Mouse (Mus musculus) ovary, postnatal 36 days (tissue): ENCODE measurements around the gene Tmem235.
"Not testable (repeated sequence)": the region's sequence is repeated elsewhere in the genome, so short reads cannot be mapped to it uniquely, and the experiment has no call there.

Experiments used
- DNase-seq: peaks from one replicate; pipeline ENCODE4 v3.0.0; 2022; ENCODE audit warnings: low spot score, mixed read lengths

Gene Tmem235

DNA sequence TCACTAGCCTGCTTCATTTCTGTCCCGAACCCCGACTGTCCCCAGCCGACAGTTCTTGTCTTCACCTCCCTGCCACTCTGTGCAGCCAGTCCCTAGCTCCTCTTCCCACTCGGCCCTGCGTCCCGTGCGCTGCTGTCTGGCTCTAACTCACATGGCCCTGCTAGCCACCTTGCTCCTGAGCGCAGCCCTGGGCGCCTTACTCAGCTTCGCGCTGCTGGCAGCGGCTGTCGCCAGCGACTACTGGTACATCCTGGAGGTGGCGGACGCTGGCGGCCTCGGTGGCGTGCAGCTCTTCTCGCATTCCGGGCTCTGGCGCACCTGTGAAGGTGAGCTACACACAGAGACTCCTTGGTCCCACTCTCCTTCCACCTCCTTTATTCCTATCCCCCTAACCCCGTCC is at the start of gene Tmem235:
Gene Tmem235, plus strand, starts transcription at position 152 of the 400 bp plus-strand sequence.
- DNase-seq = no peak

DNA sequence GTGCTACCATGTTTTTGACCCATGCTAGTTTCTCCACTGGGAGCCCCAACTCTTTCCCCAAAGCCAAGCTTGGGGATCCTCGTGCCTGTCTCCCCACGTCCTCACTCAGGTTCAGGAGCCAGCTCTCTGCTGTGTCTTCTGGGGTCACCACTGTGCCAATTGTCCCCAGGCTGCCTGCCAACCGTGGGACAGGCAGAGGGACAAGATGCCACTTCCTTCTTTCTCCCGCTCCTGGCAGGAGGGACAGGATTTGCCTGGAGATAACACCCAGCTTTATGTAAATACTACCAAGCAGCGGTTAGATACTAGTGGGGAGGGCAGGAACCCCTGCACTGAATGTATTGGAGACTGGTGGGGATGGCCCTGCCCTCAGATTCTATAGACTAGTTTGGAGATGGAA is 46.7 kb upstream of the Tmem235 start:
- no peak for DNase-seq

DNA sequence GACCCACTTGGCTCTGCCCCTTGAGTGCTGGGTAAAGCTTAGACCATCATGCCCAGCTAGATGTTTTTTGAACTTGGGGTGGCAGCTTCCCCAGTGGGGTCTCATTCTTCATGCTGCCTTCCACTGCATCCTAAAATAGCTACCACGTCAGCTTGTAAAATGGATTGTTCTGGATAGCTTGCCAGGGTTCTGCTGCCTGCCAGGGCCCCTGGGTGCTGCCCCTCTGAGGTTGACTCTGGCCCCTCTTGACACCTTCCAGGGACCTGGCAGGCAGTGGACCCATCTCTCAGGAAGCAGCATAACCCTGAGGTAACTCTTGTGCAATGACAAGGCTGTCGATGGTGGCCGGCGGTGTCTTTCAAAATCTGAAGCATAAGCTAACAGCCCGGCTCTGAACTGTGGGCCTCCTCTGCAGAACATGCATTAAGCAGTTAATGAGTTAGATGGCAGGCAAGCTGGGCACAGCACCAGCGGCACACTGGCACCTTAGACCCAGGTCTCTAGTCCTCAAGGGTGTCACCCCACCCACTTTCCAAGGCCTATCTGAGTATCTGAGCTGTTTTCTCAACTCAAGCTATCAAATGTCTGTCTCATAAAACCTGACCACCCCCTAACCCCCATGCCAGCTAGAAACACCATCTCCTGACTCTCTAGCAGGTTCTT is 45.7 kb upstream of the Tmem235 start:
- DNase-seq = no peak

DNA sequence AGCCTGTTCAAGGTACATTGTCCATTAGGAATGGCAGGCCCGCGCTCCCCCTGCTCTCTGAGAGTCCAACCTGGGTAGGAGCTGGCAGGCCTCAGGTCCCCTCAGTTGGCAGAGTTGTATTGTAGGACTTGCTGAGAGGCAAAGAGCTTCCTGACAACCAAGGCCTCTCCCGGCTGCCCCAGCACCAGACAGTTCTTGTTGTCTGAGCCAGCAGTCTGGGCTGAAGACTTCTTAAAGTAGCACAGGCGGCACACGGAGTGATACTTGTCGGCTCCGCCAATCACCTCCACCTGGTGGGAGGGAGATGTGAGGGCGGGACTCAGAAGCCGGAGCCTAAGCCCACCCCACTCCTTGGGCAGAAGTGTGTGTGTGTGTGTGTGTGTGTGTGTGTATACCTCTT is 44.7 kb upstream of the Tmem235 start:
- DNase-seq = not testable (repeated sequence)

DNA sequence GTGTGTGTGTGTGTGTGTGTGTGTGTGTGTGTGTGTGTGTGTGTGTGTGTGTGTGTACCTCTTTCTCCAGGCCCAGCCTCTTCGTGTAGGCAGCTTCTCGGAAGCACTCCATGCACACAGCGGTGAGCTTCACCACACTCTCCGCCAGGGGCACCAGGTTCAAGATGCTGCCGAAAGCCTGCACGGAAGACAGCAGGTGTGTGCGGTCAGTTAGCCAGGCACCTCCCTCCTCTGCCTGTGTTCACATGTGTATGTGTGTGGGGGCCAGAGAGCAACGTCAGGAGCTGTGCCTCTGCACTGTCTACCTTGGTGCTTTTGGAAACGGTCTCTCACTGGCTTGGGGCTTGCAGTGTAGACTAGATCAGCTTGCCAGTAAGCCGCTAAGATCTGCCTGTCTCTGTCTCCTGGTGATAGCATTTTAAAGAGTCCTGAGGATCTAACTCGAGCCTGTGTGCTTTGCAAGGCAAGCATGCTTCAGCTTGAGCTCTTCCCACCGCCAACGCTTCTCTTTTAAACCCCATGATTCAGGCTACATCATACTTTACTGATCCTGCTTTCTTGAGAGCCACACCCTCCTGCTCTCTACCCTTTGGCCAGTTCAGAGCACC is 44.1 kb upstream of the Tmem235 start:
- DNase-seq = no peak

DNA sequence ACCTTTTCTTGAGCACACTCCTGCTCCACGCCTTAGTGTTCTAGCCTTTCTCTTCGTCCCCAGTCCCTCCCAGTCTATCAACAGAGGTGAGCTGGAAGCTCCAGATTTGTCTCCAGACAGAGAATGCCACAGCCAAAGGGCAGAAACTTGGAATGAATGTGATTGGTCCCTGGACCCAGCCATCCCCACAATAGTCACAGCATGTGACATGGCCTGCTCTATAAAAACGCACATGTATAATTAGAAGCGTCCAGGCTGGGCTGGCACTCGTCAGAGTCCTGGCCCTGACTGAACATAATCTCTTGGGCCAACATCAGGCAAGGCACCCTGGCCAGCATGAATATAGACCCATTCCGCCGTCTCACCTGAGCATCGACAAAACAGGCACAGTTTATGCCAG is 41.5 kb upstream of the Tmem235 start:
- no peak for DNase-seq

DNA sequence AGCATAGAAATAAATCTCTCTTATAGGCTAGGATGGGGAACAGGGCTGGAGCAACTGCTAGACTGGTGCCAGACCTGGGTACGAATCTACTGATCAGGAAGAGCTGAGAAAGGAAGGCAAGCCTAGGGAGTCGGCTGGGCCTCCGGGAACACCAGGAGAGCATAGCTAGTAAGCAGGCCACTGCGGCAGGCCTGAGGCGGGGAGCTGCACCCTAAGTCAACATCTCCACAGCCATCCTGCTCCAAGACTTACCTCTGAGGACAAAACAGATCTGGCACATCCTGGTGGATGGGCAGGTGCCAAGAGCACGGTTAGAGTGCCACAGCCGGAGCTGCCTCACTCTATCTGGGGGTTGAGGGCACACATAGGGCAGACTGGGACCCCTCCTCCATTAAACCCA is 40.4 kb upstream of the Tmem235 start:
- no peak for DNase-seq

DNA sequence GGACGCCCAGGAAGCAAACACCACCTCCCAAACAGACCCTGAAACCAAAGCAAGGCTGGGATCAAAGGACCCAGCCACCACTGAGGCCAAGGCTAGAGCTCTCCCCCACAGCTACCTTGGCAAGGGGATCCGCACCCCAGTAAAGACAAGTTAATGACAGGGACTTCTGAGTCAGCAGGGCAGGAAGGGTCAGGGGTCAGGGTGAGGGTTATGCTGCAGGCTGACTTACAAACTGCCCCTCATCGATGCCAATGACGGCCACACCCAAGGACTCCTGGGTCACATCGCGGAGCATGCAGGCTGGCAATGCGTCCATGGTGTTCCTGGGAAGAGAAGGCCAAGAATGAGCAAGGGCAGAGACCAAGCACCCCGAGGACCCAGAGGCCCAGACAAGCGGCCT is 38.7 kb upstream of the Tmem235 start:
- no peak for DNase-seq

DNA sequence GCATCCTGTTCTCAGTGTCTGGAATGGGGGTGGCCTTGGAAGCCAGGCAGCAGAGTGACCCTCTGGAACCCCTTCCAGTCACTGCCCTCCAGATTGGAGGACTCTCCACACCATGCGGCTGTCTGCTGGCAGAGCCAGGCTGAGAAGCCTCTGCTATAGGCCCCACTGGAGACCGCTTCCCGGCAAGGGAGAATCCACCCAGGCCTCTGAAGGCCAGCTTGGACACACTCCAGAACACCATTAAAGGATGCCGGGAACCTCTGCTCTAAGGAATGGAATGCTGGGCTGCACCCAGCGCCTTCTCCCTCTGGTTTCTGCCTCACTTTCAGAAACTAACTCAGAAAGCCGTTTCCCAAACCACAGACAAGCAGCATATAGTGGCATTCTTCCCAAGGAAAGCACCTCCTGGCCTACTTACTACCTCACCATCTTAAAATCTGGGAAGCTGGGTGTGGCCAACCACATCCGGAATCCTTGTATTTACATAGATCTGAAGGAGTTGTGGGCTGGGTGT is 37.8 kb upstream of the Tmem235 start:
- no peak for DNase-seq

DNA sequence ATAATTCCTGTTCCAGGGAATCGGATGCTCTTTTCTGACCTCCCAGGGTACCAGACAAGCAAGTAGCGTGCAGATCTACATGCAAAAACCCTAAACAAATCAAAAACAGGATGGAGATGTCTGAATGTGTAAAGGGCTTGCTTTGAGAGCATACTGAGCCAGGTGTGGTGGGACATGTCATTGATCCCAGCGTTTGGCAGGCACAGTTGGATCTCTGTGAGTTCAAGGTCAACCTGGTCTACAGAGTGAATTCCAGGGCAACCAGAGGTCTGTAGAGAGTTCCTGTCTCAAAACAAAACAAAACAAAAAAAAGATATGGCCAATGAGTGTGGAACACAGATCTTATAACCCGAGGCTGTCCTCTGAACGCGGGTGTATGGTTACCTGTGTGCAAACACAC is 37.1 kb upstream of the Tmem235 start:
- no peak for DNase-seq

DNA sequence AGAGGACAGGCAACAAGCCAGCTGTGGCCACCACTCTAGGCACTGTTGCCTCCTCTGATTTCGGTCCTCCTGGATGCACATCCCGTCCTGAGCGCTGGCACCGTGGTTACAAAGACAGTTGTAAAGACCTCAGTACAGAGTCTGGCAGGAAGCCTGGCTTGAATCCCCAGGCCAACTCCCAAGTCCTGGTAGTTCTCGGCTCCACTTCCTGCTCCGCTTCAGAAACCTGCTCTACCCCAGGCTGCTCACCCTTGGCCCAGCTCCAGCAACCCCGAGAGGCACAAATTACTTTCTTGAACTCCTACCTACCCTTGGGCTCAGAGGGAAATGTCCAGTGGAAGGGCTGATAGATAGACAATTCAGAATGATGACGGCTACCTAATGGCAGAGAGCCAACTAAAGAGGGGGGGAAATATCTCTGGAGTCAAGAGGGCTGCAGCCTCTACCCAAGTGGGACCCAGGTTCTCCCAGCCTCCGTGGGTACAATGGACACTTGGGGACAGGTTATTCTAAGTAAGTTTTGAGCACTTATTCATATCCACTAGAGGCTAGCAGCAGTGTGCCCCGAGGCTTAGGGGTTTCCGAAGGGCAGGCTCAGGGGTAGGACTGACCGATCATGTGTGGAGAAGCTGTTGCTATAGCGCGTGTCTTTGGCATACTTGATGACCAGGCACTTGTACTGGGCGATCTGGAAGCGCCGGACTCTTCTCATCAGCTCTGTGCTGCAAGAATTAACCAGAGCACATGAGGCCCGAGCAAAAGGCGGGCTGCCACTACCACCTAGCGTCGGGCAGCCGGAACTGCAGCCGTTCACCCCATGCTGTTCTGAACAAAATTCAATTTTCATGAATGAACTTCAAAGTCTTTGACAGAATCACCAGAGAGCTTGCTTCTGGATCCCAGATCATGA is 36.2 kb upstream of the Tmem235 start:
- peak; percentile 78 for DNase-seq

DNA sequence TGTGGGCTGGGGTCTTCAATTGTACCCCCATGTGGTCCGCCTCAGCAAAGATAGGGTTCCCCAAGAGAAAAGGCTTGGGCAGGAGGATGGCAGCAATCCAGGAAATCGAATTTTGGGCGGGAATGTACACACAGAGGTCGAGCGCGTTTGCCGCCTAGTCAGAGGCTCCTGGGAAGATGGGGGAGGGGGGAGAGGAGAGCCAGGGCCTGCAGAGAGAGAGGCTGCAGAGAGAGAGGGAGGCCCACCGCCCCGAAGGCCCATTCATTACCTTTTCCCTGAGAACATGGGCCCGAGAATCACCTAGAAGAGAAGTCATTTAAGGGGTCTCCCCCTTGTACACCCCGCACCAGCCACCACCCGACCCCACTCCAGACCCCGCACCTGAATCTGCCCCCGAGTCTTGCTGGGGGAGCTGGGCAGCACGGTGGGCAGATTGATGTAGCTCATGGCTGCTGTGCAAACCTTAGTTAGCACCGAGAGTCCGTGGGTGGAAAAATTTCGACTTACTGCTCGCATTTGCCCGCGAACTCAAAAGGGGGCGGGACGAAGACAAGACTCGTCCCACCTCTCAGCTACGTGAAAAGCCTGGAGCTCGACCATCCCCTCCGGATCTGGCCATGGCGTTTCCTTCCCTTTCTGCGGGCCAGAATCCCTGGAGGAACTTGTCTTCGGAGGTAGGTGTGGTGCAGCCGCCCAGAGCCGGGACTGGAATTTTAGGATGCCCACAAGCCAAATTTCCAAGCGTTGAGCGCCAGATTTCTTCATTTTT is 35.0 kb upstream of the Tmem235 start, which contains the start of the genes Afmid and Tk1:
Gene Afmid, plus strand, starts transcription at position 592 of the 769 bp plus-strand sequence.
Gene Tk1, minus strand, starts transcription at position 760 of the 769 bp plus-strand sequence.
- peak; percentile 66 for DNase-seq

DNA sequence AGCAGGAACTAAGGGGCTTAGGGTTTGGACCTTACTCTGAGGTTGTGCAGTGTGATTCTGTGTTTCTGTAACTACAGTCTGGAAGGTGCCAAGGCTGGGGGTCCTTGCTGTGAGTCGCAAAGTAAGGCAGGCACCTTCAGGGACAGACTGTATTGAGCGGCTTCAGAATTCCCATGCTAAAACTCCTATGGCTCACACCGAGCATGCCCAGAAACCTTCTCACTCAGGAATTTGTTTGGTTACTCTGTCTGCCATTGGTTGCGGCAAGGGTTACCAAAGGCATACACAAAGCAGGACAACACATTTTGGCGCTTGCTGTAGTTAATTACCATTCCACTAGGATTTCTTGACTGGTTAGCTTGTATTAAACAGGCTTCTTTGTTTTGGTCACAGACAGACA is 34.4 kb upstream of the Tmem235 start:
- no peak for DNase-seq

DNA sequence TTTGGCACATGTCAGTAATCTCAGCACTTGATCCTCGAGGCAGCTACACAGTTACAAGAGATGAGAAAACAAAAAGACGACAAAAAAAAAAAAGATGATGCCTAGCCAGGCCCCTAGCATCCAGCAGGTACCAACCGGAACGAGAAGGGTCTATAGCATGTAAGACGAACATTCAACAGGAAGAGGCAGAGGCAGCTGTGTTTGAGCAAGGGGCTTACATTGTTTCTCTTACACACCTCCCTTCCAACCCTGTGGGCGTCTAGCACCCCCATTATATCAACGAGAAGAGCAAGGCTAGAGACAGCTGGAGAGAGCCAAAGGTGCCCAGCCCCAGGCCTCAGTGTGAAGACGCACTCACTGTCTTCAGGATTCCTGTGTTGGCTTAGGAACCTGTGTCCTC is 33.6 kb upstream of the Tmem235 start:
- DNase-seq = no peak

DNA sequence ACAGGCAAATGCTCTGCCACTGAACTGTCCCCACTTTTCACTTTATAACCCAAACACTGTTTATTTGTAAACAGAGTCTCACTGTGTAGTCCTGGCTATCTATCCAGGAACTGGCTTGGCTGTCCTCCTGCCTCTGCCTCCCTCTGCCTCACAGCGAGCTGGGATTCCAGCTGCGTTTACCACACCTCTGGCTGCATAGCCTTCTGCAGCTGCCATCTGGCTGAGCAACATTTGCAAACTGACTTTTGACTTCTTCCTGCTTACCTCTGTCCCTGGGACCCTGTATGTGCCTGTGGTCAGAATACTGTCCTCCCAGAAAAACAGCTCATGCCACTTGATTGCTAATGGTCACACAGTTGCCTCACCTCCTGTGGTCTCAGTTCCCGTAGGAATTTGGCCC is 33.2 kb upstream of the Tmem235 start:
- no peak for DNase-seq

DNA sequence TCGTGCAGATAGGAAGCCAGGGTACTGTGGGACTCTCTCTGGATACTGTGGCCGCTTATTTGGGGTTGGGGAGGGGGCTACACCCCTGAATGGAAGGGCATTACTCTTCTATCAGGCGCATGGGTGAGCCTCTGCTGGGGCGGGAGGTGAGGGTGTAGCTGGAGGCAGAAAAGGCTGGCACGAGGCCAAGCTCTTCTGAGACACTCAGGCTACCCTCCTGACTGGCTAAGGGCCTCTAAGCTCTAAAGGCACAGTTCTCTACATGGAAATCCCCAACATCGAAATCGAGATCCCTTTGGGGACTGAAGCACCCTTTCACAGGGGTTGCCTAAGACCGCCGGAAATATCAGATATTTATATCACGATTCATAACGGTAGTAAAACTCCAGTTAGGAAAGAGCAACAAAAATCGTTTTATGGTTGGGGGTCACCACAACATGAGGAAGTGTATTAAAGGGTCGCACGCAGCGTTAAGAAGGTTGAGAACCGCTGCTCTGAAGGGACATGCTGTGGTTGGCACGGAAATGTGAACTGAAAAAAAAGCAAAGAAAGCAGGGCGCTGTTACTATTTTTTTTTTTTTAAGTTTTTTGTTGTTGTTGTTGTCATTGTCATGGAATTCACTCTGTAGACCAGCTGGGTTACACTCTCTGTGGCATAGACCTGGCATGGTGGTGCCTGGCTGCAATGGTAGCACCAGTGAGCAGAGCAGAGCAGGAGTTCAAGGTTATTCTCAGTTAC is 32.2 kb upstream of the Tmem235 start:
- DNase-seq = peak; percentile 40

DNA sequence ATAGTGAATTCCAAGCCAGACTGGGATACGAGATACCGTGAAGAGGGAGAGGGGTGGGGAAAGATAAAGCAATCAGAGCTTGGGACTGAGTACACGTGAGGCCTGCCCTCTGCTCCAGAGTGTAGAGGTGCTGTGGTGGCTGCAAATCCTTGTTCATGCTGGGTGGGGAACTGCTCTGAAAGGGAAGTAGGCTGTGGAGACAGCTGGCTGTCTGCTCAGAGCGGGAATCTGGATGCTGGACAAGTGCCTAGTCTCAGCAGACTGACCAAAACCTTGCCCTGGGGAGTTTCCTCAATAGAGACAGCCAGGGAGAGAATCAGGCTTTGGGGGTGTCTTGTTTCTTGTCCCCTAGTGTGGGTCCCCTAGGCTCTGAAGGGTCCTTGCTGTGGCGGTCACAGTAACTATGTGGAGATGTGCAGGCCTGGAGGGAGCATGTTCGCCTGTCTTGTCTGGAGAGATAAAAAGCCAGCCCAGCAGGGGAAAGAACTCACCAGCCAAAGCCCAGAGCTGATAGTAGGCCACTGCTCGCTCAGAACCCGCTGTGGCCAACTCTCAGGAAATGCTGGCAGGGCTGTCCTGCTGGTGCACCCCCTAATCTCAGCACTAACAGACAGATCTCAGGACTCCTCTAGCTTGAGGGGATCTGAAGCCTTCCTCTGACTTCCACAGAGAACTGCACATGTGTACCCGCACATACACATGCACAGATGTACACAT is 31.5 kb upstream of the Tmem235 start:
- peak; percentile 41 for DNase-seq

DNA sequence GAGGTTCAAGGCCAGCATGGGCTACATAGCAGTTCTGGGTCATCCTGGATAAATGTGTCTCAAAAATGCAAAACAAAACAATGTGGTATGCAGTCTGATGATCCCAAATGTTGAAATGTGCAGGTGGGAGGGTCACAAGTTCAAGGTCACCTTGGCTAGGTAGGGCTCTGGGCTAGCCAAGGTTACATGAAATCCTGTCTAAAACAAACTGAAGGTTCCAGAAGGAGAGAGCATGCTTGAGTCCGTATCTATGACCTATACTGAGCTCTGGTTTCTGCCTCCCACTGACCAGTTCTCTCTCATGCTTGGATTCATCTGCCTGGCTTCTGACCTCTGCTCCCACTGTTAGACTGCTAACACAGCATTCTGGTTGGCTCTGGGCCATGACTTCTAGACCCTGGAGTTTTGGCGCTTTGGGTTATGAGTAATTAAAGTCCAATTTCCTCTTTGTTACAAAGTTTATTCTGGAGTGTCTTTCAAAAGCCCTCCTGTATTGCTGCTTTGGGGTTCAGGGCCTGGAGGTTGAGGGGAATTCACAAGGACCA is 30.8 kb upstream of the Tmem235 start:
- DNase-seq = no peak

DNA sequence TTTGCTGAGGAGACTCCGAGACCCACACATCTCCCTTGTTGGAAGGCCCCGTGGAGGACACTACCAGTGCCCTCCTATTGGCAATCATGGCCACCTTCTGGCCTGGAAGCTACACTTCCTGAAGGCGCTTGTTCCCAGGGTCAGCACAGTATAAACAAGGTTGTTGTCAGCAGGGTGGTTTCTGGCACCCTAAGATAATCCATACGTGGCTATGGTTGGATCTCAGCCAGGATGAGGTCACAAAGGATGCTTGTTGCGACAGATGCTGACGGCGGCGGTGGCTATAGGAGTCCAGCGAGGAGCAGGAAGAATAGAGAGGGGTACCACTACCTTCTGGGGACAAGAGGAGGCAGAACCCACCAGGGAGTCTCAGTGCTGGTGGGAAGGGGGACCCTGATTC is 30.2 kb upstream of the Tmem235 start:
- no peak for DNase-seq
